Mouse (Mus musculus): ENCODE results near the gene Lbx2.

The Lbx2 gene

GRCm38 (mm10) chr6:83086121-83087035 lies at the start of gene Lbx2:
TSS of gene Lbx2 (plus strand) at chr6:83086367.
- in situ Hi-C loops (cut with MboI, MseI) = no loop called here

- in situ Hi-C loops (cut with MboI, MseI) = no loop called here
Measured at GRCm38 (mm10) chr6:83037188-83037587, 49.0 kb upstream of the Lbx2 start.

- in situ Hi-C loops (cut with MboI, MseI) = no loop called here
Measured at GRCm38 (mm10) chr6:83038496-83039012, 47.6 kb upstream of the Lbx2 start.

GRCm38 (mm10) chr6:83040601-83041000 lies 45.6 kb upstream of the Lbx2 start:
- in situ Hi-C loops (cut with MboI, MseI) = no loop called here

GRCm38 (mm10) chr6:83043561-83043960 lies 42.6 kb upstream of the Lbx2 start:
- in situ Hi-C loops (cut with MboI, MseI) = no loop called here

GRCm38 (mm10) chr6:83043993-83044392 lies 42.2 kb upstream of the Lbx2 start:
- in situ Hi-C loops (cut with MboI, MseI) = no loop called here

GRCm38 (mm10) chr6:83044742-83045141 lies 41.4 kb upstream of the Lbx2 start:
- in situ Hi-C loops (cut with MboI, MseI) = no loop called here

GRCm38 (mm10) chr6:83049367-83049766 lies 36.8 kb upstream of the Lbx2 start:
- in situ Hi-C loops (cut with MboI, MseI) = no loop called here

GRCm38 (mm10) chr6:83053136-83053960 lies 32.8 kb upstream of the Lbx2 start:
- in situ Hi-C loops (cut with MboI, MseI) = loop anchor here in 1 of 2 experiments (10.0 kb wide), 1 partner anchor 49 kb away; no protein-coding TSS in a partner anchor

GRCm38 (mm10) chr6:83054074-83054851 lies 31.9 kb upstream of the Lbx2 start, which contains the start of gene Aup1:
TSS of gene Aup1 (plus strand) at chr6:83054521.
- in situ Hi-C loops (cut with MboI, MseI) = loop anchor here in 1 of 2 experiments (10.0 kb wide), 1 partner anchor 49 kb away; no protein-coding TSS in a partner anchor

GRCm38 (mm10) chr6:83054871-83055431 lies 31.2 kb upstream of the Lbx2 start, which contains the start of gene Htra2:
TSS of gene Htra2 (minus strand) at chr6:83055273.
- in situ Hi-C loops (cut with MboI, MseI) = loop anchor here in 1 of 2 experiments (10.0 kb wide), 1 partner anchor 50 kb away; no protein-coding TSS in a partner anchor

GRCm38 (mm10) chr6:83057790-83058189 lies 28.4 kb upstream of the Lbx2 start, which contains the start of gene Dqx1:
TSS of gene Dqx1 (plus strand) at chr6:83057844.
- in situ Hi-C loops (cut with MboI, MseI) = loop anchor here in 1 of 2 experiments (10.0 kb wide), 1 partner anchor 53 kb away; no protein-coding TSS in a partner anchor

- in situ Hi-C loops (cut with MboI, MseI) = loop anchor here in 1 of 2 experiments (10.0 kb wide), 1 partner anchor 54 kb away; no protein-coding TSS in a partner anchor
Measured at GRCm38 (mm10) chr6:83058725-83059124, 27.4 kb upstream of the Lbx2 start.

- in situ Hi-C loops (cut with MboI, MseI) = no loop called here
Measured at GRCm38 (mm10) chr6:83065995-83066394, 20.2 kb upstream of the Lbx2 start.

- in situ Hi-C loops (cut with MboI, MseI) = no loop called here
Measured at GRCm38 (mm10) chr6:83066441-83066840, 19.7 kb upstream of the Lbx2 start.

- in situ Hi-C loops (cut with MboI, MseI) = no loop called here
Measured at GRCm38 (mm10) chr6:83068221-83068620, 17.9 kb upstream of the Lbx2 start.

- in situ Hi-C loops (cut with MboI, MseI) = no loop called here
Measured at GRCm38 (mm10) chr6:83068706-83069487, 17.3 kb upstream of the Lbx2 start.

- in situ Hi-C loops (cut with MboI, MseI) = loop anchor here in 1 of 2 experiments (5.0 kb wide), 1 partner anchor 48 kb away; the partner anchor contains the start of gene Mogs
Measured at GRCm38 (mm10) chr6:83069488-83070246, 16.5 kb upstream of the Lbx2 start.

GRCm38 (mm10) chr6:83070247-83070310 lies 16.1 kb upstream of the Lbx2 start, which contains the start of gene Tlx2:
TSS of gene Tlx2 (minus strand) at chr6:83070293.
- in situ Hi-C loops (cut with MboI, MseI) = loop anchor here in 1 of 2 experiments (5.0 kb wide), 1 partner anchor 47 kb away; the partner anchor contains the start of gene Mogs
